Mouse (Mus musculus): ENCODE measurements around the gene Alkbh2. TPM values are rescaled to one million over a fixed set of nuclear protein-coding genes. Genes with fewer than 3 reads are reported as not detected.

The Alkbh2 gene
- polyA plus RNA-seq, 1 experiment = 17.9 TPM

GRCm38 (mm10) chr5:114147043-114147972 lies 19.3 kb upstream of the Alkbh2 start:
- no peaks in the 10 kb centered on the region for H3K36me3 ChIP-seq (ENCODE audit: control insufficient read depth, insufficient read depth, low read length, poor library complexity, severe bottlenecking)

GRCm38 (mm10) chr5:114146028-114146888 lies 18.2 kb upstream of the Alkbh2 start, which contains the start of gene Acacb:
Acacb (plus strand) TSS chr5:114146535.
- Histone ChIP-seq H3K27me3 (ENCODE audit: control insufficient read depth, insufficient read depth, low read length, poor library complexity, severe bottlenecking) (no peaks in the 10 kb centered on the region), H3K27ac (ENCODE audit: insufficient read depth, low read length) (no peak within 1 kb of the TSS), H3K4me3 (ENCODE audit: low read depth, low read length) (no peak within 1 kb of the TSS), H3K9ac (ENCODE audit: low read depth, poor library complexity, severe bottlenecking) (no peak within 1 kb of the TSS), H3K4me1 (ENCODE audit: control insufficient read depth, insufficient read depth, low read length) (peaks cover 5% of the 10 kb centered on the region), H3K36me3 (ENCODE audit: control insufficient read depth, insufficient read depth, low read length, poor library complexity, severe bottlenecking) (no peaks in the 10 kb centered on the region), H3K9me3 (replicated peaks; ENCODE audit: control insufficient read depth, insufficient read depth, low read length, poor library complexity, severe bottlenecking) (no peaks in the 10 kb centered on the region)
- TF ChIP-seq CTCF (IDR thresholded peaks at IDR 0.05; ENCODE audit: low read depth, low read length) (no peak), EP300 (IDR thresholded peaks at IDR 0.05; ENCODE audit: insufficient read depth, low read depth, low read length) (no peak), POLR2A (IDR thresholded peaks at IDR 0.05; ENCODE audit: insufficient read depth, low read length) (no peak)

More at GRCm38 (mm10) chr5:114147043-114147972, 19.3 kb upstream of the Alkbh2 start:
- Histone ChIP-seq H3K27ac (ENCODE audit: insufficient read depth, low read length) (no peak overlapping the region), H3K4me1 (ENCODE audit: control insufficient read depth, insufficient read depth, low read length) (peaks cover 7% of the 10 kb centered on the region), H3K9me3 (replicated peaks; ENCODE audit: control insufficient read depth, insufficient read depth, low read length, poor library complexity, severe bottlenecking) (no peaks in the 10 kb centered on the region), H3K9ac (ENCODE audit: low read depth, poor library complexity, severe bottlenecking) (no peak overlapping the region), H3K4me3 (ENCODE audit: low read depth, low read length) (no peak overlapping the region), H3K27me3 (ENCODE audit: control insufficient read depth, insufficient read depth, low read length, poor library complexity, severe bottlenecking) (no peaks in the 10 kb centered on the region)
- TF ChIP-seq POLR2A (IDR thresholded peaks at IDR 0.05; ENCODE audit: insufficient read depth, low read length) (no peak), CTCF (IDR thresholded peaks at IDR 0.05; ENCODE audit: low read depth, low read length) (no peak), EP300 (IDR thresholded peaks at IDR 0.05; ENCODE audit: insufficient read depth, low read depth, low read length) (no peak)

GRCm38 (mm10) chr5:114139175-114139574 lies 11.2 kb upstream of the Alkbh2 start:
- Histone ChIP-seq H3K9me3 (replicated peaks; ENCODE audit: control insufficient read depth, insufficient read depth, low read length, poor library complexity, severe bottlenecking) (no peaks in the 10 kb centered on the region), H3K9ac (ENCODE audit: low read depth, poor library complexity, severe bottlenecking) (no peak overlapping the region), H3K4me3 (ENCODE audit: low read depth, low read length) (no peak overlapping the region), H3K27ac (ENCODE audit: insufficient read depth, low read length) (no peak overlapping the region), H3K4me1 (ENCODE audit: control insufficient read depth, insufficient read depth, low read length) (peaks cover 12% of the 10 kb centered on the region), H3K27me3 (ENCODE audit: control insufficient read depth, insufficient read depth, low read length, poor library complexity, severe bottlenecking) (no peaks in the 10 kb centered on the region), H3K36me3 (ENCODE audit: control insufficient read depth, insufficient read depth, low read length, poor library complexity, severe bottlenecking) (peaks cover 40% of the 10 kb centered on the region)
- no peak for TF ChIP-seq POLR2A (IDR thresholded peaks at IDR 0.05; ENCODE audit: insufficient read depth, low read length)
- TF ChIP-seq EP300 (IDR thresholded peaks at IDR 0.05; ENCODE audit: insufficient read depth, low read depth, low read length) = no peak
- TF ChIP-seq CTCF (IDR thresholded peaks at IDR 0.05; ENCODE audit: low read depth, low read length) = no peak

- H3K36me3 ChIP-seq (ENCODE audit: control insufficient read depth, insufficient read depth, low read length, poor library complexity, severe bottlenecking) = peaks cover 46% of the 10 kb centered on the region
- no peak overlapping the region for H3K27ac ChIP-seq (ENCODE audit: insufficient read depth, low read length)
- no peak overlapping the region for H3K9ac ChIP-seq (ENCODE audit: low read depth, poor library complexity, severe bottlenecking)
- H3K4me1 ChIP-seq (ENCODE audit: control insufficient read depth, insufficient read depth, low read length) = peaks cover 12% of the 10 kb centered on the region
- H3K27me3 ChIP-seq (ENCODE audit: control insufficient read depth, insufficient read depth, low read length, poor library complexity, severe bottlenecking) = no peaks in the 10 kb centered on the region
- H3K9me3 ChIP-seq (replicated peaks; ENCODE audit: control insufficient read depth, insufficient read depth, low read length, poor library complexity, severe bottlenecking) = no peaks in the 10 kb centered on the region
- H3K4me3 ChIP-seq (ENCODE audit: low read depth, low read length) = no peak overlapping the region
- TF ChIP-seq EP300 (IDR thresholded peaks at IDR 0.05; ENCODE audit: insufficient read depth, low read depth, low read length) (no peak), POLR2A (IDR thresholded peaks at IDR 0.05; ENCODE audit: insufficient read depth, low read length) (no peak)
Observed at GRCm38 (mm10) chr5:114138277-114139164, 10.5 kb upstream of the Alkbh2 start.

GRCm38 (mm10) chr5:114137481-114138276 lies 9.7 kb upstream of the Alkbh2 start:
- TF ChIP-seq CTCF (IDR thresholded peaks at IDR 0.05; ENCODE audit: low read depth, low read length) = no peak
- TF ChIP-seq POLR2A (IDR thresholded peaks at IDR 0.05; ENCODE audit: insufficient read depth, low read length) = no peak
- TF ChIP-seq EP300 (IDR thresholded peaks at IDR 0.05; ENCODE audit: insufficient read depth, low read depth, low read length) = no peak
- Histone ChIP-seq H3K9me3 (replicated peaks; ENCODE audit: control insufficient read depth, insufficient read depth, low read length, poor library complexity, severe bottlenecking) (no peaks in the 10 kb centered on the region), H3K27ac (ENCODE audit: insufficient read depth, low read length) (no peak overlapping the region), H3K4me1 (ENCODE audit: control insufficient read depth, insufficient read depth, low read length) (peaks cover 12% of the 10 kb centered on the region), H3K27me3 (ENCODE audit: control insufficient read depth, insufficient read depth, low read length, poor library complexity, severe bottlenecking) (no peaks in the 10 kb centered on the region), H3K4me3 (ENCODE audit: low read depth, low read length) (no peak overlapping the region), H3K36me3 (ENCODE audit: control insufficient read depth, insufficient read depth, low read length, poor library complexity, severe bottlenecking) (peaks cover 52% of the 10 kb centered on the region), H3K9ac (ENCODE audit: low read depth, poor library complexity, severe bottlenecking) (no peak overlapping the region)

Data from ES-Bruce4 (cell line).